Mouse (Mus musculus) small intestine, adult 2 months (tissue): ENCODE measurements at regions not wholly inside any gene's neighbourhood (a gene's known extent, or its start where the extent isn't known, plus 50 kb on each side); places are given as distances from the start of the nearest gene placed in this dataset.
A peak's percentile ranks its signal among the peaks of the same experiment; 100 is the strongest.

Experiments
- H3K27ac ChIP-seq: fragments of 200-500 bp; 2 replicates; pipeline ENCODE4 v1.5.1; 2012; ENCODE audit warnings: low read depth, low read length, control low read depth, inconsistent platforms; ENCODE audit not compliant: insufficient read depth
- H3K27me3 ChIP-seq: fragments of 200-500 bp; 2 replicates; pipeline ENCODE4 v1.6.1; 2012; ENCODE audit warnings: mild to moderate bottlenecking, moderate library complexity, low read length, inconsistent platforms; ENCODE audit not compliant: control insufficient read depth, insufficient read depth
- H3K36me3 ChIP-seq: fragments of 200-500 bp; 2 replicates; pipeline ENCODE4 v1.6.1; 2012; ENCODE audit warnings: mild to moderate bottlenecking, low read length, control low read depth, inconsistent platforms; ENCODE audit not compliant: control insufficient read depth, insufficient read depth
- H3K4me1 ChIP-seq: fragments of 200-500 bp; 2 replicates; pipeline ENCODE4 v1.6.1; 2012; ENCODE audit warnings: low read length, inconsistent platforms, mixed read lengths; ENCODE audit not compliant: control insufficient read depth, insufficient read depth, insufficient read length
- H3K4me3 ChIP-seq: fragments of 200-500 bp; 2 replicates; pipeline ENCODE4 v1.5.1; 2012; ENCODE audit warnings: low read depth, mild to moderate bottlenecking, control low read depth, inconsistent platforms, low read length, moderate library complexity
- CTCF ChIP-seq: fragments of 200-500 bp; IDR thresholded peaks from 2 replicates; pipeline ENCODE4 v1.5.1; 2012; ENCODE audit warnings: low read depth, mild to moderate bottlenecking, control low read depth, inconsistent platforms, low read length, moderate library complexity, mixed read lengths; ENCODE audit not compliant: insufficient replicate concordance, insufficient read length; ENCODE audit errors: extremely low read depth
- POLR2A ChIP-seq: fragments of 200-500 bp; IDR thresholded peaks from 2 replicates; pipeline ENCODE4 v1.6.1; 2012; ENCODE audit warnings: low read depth, mild to moderate bottlenecking, control low read depth, inconsistent platforms, low read length, moderate library complexity
- WGBS: fragments of 180-500 bp; shearing (Covaris S2); methylation state at CpG from one replicate; pipeline ENCODE4 v1.1.7; 2018; 5-methylcytosine and 5-hydroxymethylcytosine counted together

DNA sequence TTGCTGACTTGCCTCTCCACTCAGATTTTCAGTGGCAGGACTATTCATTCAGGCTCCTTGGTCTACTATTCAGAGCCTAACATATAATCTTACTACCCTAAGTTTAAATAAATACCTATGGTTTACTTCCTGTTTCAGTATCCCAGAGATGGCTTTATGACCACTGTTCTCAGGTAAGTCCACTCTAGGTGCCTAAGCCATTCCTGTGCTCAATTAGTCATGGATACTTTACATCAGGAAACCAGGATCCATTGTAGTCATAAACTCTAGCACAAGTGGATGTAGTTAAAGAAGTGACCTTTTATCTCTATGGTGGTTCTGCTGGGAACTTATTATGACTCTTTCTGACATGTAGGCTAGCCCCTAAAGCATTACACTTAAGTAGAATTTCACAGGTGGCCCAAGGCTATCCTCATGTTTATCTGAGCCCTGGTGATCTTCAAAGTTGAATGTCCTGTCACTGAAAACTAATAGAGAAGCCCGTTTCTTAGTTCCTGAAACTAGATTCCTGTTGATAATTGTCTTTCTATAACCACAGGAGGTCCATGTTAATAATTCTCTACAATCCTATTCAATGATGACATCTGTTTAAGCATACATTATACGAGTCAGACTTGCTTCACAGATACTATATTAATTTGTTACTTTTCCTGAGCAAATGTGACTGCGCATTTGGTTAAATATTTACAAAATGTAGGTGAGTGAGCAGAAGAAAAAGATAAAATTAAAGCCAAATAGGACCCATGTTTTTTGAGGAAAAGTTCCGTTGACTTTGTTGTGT is 1067.0 kb downstream of the Car8 start:
- Histone ChIP-seq H3K36me3 (no peaks in the 10 kb centered on the region), H3K27ac (no peak overlapping the region), H3K4me1 (no peaks in the 10 kb centered on the region), H3K4me3 (no peak overlapping the region), H3K27me3 (no peaks in the 10 kb centered on the region)
- TF ChIP-seq CTCF, result no peak
- no peak for TF ChIP-seq POLR2A
- 44% methylated on average over 4 of the region's 4 CpGs for WGBS

DNA sequence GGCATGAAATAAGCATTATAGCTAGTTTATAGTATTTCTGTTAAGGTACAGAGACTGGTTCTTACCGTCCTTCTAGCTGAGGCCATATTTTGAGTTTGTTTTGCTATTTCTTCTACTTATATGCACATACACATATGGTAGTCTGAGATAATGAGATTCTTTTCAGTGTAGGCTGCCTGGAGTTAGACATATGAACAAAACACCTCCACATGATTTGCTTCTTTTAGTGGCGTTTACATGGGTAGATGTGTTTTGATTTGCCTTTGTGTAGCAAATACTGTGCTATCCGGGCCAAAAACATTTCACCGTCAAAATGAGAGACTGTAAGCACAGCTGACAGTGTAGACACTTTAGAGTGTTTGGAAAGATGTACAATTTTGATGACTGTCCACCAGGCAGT is 1077.4 kb downstream of the Car8 start:
- Histone ChIP-seq H3K27me3 (no peaks in the 10 kb centered on the region), H3K4me1 (no peaks in the 10 kb centered on the region), H3K36me3 (no peaks in the 10 kb centered on the region), H3K27ac (no peak overlapping the region), H3K4me3 (no peak overlapping the region)
- TF ChIP-seq CTCF, result no peak
- 86% methylated on average over 4 of the region's 4 CpGs for WGBS

DNA sequence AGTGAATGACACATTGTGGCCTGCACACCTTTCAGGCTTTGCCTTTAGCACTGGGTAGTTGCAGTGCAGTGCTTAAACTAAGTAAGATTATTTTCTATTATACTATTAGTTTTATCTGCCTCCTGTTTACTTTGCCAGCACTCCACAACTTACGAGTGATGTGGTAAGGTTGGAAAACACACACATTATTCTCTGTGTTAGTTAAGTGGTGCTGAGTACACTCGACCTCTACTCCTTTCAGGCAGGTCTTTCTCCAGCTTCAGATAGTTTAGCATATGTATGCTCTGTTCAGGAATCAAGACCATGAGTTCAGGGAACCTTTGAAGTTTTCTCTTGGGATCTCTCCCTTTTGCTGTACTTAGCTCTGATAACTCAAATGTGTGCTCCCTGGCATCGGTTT is 1081.0 kb downstream of the Car8 start:
- WGBS, result 77% methylated on average over 3 of the region's 3 CpGs
- Histone ChIP-seq H3K27me3 (no peaks in the 10 kb centered on the region), H3K27ac (no peak overlapping the region), H3K4me3 (no peak overlapping the region), H3K4me1 (no peaks in the 10 kb centered on the region), H3K36me3 (no peaks in the 10 kb centered on the region)
- TF ChIP-seq CTCF (no peak), POLR2A (no peak)

DNA sequence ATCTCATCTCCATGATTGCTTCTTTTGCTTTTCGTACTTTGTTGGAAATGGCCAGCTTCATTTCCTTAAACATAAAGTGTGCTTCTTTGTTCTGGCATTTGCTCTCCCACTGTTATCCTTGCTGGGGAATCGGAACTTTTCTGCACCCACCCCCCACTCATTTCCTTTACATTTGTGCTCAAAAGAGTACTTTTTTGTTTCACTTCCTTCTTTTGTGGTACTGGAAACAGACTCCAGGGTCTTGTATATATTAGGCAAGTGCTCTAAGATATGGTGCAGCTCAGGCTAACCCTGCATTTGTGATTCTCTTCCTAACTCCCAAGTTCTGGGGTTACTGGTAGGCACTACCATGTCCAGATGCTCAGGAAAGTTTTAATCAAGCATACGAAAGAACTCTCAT is 1084.6 kb downstream of the Car8 start:
- 81% methylated on average over 3 of the region's 3 CpGs for WGBS
- TF ChIP-seq POLR2A, result no peak
- no peak for TF ChIP-seq CTCF
- no peaks in the 10 kb centered on the region for H3K27me3 ChIP-seq
- H3K27ac ChIP-seq, result no peak overlapping the region
- no peak overlapping the region for H3K4me3 ChIP-seq
- H3K4me1 ChIP-seq, result no peaks in the 10 kb centered on the region
- no peaks in the 10 kb centered on the region for H3K36me3 ChIP-seq

DNA sequence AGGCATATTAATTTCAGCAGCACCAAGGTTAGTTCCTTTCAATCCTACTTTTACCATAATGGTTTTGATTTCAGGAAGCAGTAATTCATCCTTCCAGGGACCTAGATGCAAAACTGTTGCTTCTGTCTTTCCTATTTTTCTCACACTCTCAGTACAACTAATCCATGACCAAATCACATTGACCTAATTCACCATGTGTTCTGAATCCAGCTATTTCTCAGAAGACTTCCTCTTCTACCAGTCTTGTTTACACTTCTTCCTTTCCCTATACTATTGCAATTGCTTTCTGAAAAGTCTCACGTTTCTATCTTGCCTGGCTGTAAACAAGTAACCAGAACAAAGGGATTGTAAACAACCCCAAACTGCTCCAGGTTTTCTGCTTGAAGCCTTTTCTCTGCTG is 1085.0 kb downstream of the Car8 start:
- WGBS, result 21% methylated on average over 1 of the region's 1 CpGs

DNA sequence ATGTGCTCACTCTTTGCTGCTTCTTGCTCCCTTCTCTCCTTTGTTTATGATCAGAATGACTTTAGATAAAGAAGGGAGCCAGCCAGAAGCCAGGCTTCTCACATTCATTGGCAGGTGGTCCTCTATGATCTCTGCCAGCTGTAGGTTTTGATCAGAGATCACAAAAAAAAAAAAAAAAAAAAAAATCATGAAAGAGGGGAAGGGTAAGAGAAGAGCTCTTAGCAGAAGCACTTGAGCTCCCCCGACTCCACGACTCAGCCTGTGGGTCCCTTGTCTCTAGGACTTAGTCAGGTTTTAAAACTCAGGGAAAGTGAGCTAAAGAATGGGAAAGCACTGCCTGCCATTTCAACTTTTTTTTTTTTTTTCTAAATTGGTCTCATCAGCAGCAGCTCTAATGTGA is 1093.1 kb downstream of the Car8 start:
- TF ChIP-seq CTCF (no peak), POLR2A (no peak)
- 30% methylated on average over 2 of the region's 2 CpGs for WGBS
- H3K27ac ChIP-seq, result no peak overlapping the region
- H3K4me1 ChIP-seq, result 0 out of 2 replicates have a peak, but pooled peaks cover 1% of the 10 kb centered on the region
- no peaks in the 10 kb centered on the region for H3K27me3 ChIP-seq
- no peaks in the 10 kb centered on the region for H3K36me3 ChIP-seq
- no peak overlapping the region for H3K4me3 ChIP-seq

More for the DNA sequence above, 1085.0 kb downstream of the Car8 start:
- no peak overlapping the region for H3K4me3 ChIP-seq
- no peaks in the 10 kb centered on the region for H3K36me3 ChIP-seq
- TF ChIP-seq CTCF, result no peak
- TF ChIP-seq POLR2A, result no peak
- no peaks in the 10 kb centered on the region for H3K4me1 ChIP-seq
- H3K27me3 ChIP-seq, result no peaks in the 10 kb centered on the region
- H3K27ac ChIP-seq, result no peak overlapping the region

DNA sequence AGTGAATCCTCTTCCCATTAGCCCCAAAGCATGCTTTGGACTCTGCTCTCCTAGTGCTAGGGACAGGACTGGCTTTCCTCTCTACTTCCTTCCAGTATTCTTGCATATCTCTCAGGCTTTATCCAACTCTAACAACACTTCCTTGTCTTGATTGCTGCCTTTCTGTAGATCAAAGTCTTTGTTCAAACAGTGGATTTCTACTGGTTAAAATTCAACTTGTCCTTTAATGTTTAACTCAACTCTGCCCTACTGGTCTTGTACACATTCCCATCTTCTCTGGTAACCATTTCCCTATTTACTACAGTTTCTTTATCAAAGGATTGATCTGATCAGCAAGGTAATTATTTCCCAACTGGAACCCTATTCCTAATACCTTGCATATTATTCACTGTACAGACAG is 1094.6 kb downstream of the Car8 start:
- TF ChIP-seq POLR2A (no peak), CTCF (no peak)
- Histone ChIP-seq H3K27ac (peak overlapping the region; percentile 50), H3K4me1 (0 out of 2 replicates have a peak, but pooled peaks cover 1% of the 10 kb centered on the region), H3K27me3 (no peaks in the 10 kb centered on the region), H3K4me3 (no peak overlapping the region), H3K36me3 (no peaks in the 10 kb centered on the region)

DNA sequence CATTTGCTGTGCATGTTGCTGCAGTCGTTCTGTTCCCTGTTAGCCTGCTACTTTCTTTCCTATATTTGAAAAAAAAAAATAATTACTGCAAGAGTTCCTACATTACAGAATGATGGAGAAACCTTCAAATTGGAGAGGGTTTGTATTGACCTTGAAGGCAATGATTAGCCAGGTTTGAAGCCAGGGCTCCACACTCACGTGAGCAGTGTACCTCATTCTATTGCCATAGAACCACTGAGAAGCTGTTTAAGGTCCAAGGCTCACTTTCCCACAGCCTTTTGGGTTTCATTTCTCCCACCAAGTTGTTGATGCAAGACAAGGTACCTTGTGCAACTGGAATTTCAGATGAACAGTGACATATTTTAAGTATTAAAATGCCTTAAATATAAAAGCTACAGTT is 1095.2 kb downstream of the Car8 start:
- WGBS, result 33% methylated on average over 2 of the region's 2 CpGs
- H3K27ac ChIP-seq, result peak overlapping the region; percentile 50
- TF ChIP-seq POLR2A, result no peak
- TF ChIP-seq CTCF, result no peak
- 0 out of 2 replicates have a peak, but pooled peaks cover 1% of the 10 kb centered on the region for H3K4me1 ChIP-seq
- no peaks in the 10 kb centered on the region for H3K36me3 ChIP-seq
- H3K27me3 ChIP-seq, result no peaks in the 10 kb centered on the region
- no peak overlapping the region for H3K4me3 ChIP-seq
